Mouse (Mus musculus): ENCODE measurements around the gene Soga3.

DNA sequence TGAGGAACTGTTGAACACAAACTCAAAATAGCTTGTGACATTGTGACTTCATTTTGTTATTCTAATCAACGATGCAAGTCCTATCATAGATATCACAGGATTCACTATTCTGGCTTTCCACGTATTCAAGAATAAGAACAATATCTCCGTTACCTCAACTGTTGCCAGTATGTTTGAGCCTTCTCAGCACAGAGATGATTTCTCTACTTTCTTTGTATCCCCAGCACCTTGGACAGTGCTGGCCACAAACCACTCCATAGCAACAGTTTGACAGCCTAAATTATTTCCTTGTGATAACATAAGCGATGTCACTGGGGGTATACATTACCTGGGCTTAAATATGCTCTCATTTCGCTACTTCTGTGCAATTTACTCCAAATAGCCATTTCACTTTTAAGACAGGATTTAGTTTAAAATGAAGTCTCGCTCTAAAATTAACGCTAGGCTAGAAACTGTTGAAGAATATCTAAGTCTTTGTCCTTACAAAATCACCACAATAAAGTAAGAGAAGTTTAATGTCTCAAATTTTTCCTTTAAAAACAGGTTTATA, 1.0 kb upstream of the Soga3 start:
- no peak for TF ChIP-seq MAZ (IDR thresholded peaks at IDR 0.05; ENCODE audit: low read depth, low read length)
- no peak for TF ChIP-seq EP300 (IDR thresholded peaks at IDR 0.05; ENCODE audit: low read length)
- TF ChIP-seq CTCF (conservative IDR thresholded peaks at IDR 0.05 in 1 of 2, IDR thresholded peaks at IDR 0.05 in 1 of 2; ENCODE audit: low read depth in 2 of 2, low read length in 2 of 2), result no peak
- TF ChIP-seq CHD2 (IDR thresholded peaks at IDR 0.05; ENCODE audit: low read length), result no peak
- no peak for TF ChIP-seq POLR2A (IDR thresholded peaks at IDR 0.05; ENCODE audit: low read depth, low read length)
- no peak for TF ChIP-seq ELF1 (IDR thresholded peaks at IDR 0.05; ENCODE audit: low read depth, low read length)
- no peak for TF ChIP-seq GABPA (IDR thresholded peaks at IDR 0.05; ENCODE audit: insufficient replicate concordance, low read depth, low read length)
- TF ChIP-seq ZC3H11A (IDR thresholded peaks at IDR 0.05; ENCODE audit: low read depth, low read length), result no peak
- TF ChIP-seq NELFE (IDR thresholded peaks at IDR 0.05; ENCODE audit: low read depth, low read length), result no peak
